Mouse (Mus musculus): Measurements from ENCODE around the gene Ssb. TPM values are rescaled to one million over a fixed set of nuclear protein-coding genes. Genes with fewer than 3 reads are reported as not detected.

Gene Ssb
- 0.16 TPM in 1 of 2 replicates, not detected in the other for polyA plus RNA-seq (2012; rRNA removed; ENCODE audit: low replicate concordance)

GRCm38 (mm10) chr2:69861485-69862091 is at the start of gene Ssb:
Gene Ssb, plus strand, starts transcription at chr2:69861562.

GRCm38 (mm10) chr2:69821711-69822110 is 39.7 kb upstream of the Ssb start, which contains the start of gene Klhl23:
Gene Klhl23, plus strand, starts transcription at chr2:69821944.

GRCm38 (mm10) chr2:69885451-69886305 is 24.3 kb downstream of the Ssb start, which contains the start of gene Mettl5:
Gene Mettl5, minus strand, starts transcription at chr2:69885615.

GRCm38 (mm10) chr2:69897039-69897617 is 35.8 kb downstream of the Ssb start, which contains the start of gene Ubr3:
Gene Ubr3, plus strand, starts transcription at chr2:69897246.

Other genes with a start within 250 kb of the Ssb start
- 0.44 TPM in 1 of 2 replicates, not detected in the other for gene Bbs5, start 214.4 kb upstream of the Ssb start, polyA plus RNA-seq (2012; rRNA removed; ENCODE audit: low replicate concordance)
- not detected in 2 replicates for gene Klhl41, start 191.4 kb upstream of the Ssb start, polyA plus RNA-seq (2012; rRNA removed; ENCODE audit: low replicate concordance)
- gene Fastkd1, start 148.0 kb upstream of the Ssb start, polyA plus RNA-seq (2012; rRNA removed; ENCODE audit: low replicate concordance), result 0.82 and 2.1 TPM in 2 replicates
- 0.13 and 0.30 TPM in 2 replicates for gene Ppig, start 139.0 kb upstream of the Ssb start, polyA plus RNA-seq (2012; rRNA removed; ENCODE audit: low replicate concordance)
- gene Ccdc173, start 72.0 kb upstream of the Ssb start, polyA plus RNA-seq (2012; rRNA removed; ENCODE audit: low replicate concordance), result 0.12 TPM in 1 of 2 replicates, not detected in the other
- 66.0 and 86.7 TPM in 2 replicates for gene Phospho2, start 71.9 kb upstream of the Ssb start, polyA plus RNA-seq (2012; rRNA removed; ENCODE audit: low replicate concordance)
- gene Klhl23, start 39.6 kb upstream of the Ssb start, polyA plus RNA-seq (2012; rRNA removed; ENCODE audit: low replicate concordance), result 1.1 and 2.9 TPM in 2 replicates
- 4.6 and 14.0 TPM in 2 replicates for gene Mettl5, start 24.1 kb downstream of the Ssb start, polyA plus RNA-seq (2012; rRNA removed; ENCODE audit: low replicate concordance)
- 4.9 and 5.3 TPM in 2 replicates for gene Ubr3, start 35.7 kb downstream of the Ssb start, polyA plus RNA-seq (2012; rRNA removed; ENCODE audit: low replicate concordance)
- 0.04 TPM in 1 of 2 replicates, not detected in the other for gene Myo3b, start 177.6 kb downstream of the Ssb start, polyA plus RNA-seq (2012; rRNA removed; ENCODE audit: low replicate concordance)